Mouse (Mus musculus) embryonic facial prominence, embryonic 12.5 days (tissue): Measurements from ENCODE around the gene BC005561. TPM values are rescaled to one million over a fixed set of nuclear protein-coding genes. Genes with fewer than 3 reads are reported as not detected.

ENCODE experiments used
- ATAC-seq: fragments of 200-750 bp; cut with Nextera tagmentation; 2 replicates; pipeline ENCODE4 v1.8.0; 2017; ENCODE audit not compliant: insufficient number of reproducible peaks, insufficient read depth, low FRiP score, low TSS enrichment
- H3K27ac ChIP-seq: fragments of 300-500 bp; sonication (generic); 2 replicates; pipeline ENCODE4 v1.5.1; 2016; ENCODE audit warnings: mild to moderate bottlenecking
- H3K27me3 ChIP-seq: fragments of 300-500 bp; sonication (generic); 2 replicates; pipeline ENCODE4 v1.6.1; 2016; ENCODE audit warnings: mild to moderate bottlenecking, moderate library complexity
- H3K36me3 ChIP-seq: fragments of 300-500 bp; sonication (generic); 2 replicates; pipeline ENCODE4 v1.6.1; 2016; ENCODE audit warnings: mild to moderate bottlenecking
- H3K4me1 ChIP-seq: fragments of 300-500 bp; sonication (generic); 2 replicates; pipeline ENCODE4 v1.6.1; 2016
- H3K4me2 ChIP-seq: fragments of 300-500 bp; sonication (generic); replicated peaks from 2 replicates; pipeline ENCODE4 v1.6.1; 2016; ENCODE audit warnings: mild to moderate bottlenecking, moderate library complexity
- H3K4me3 ChIP-seq: fragments of 300-500 bp; sonication (generic); 2 replicates; pipeline ENCODE4 v1.5.1; 2016; ENCODE audit warnings: mild to moderate bottlenecking
- H3K9ac ChIP-seq: fragments of 300-500 bp; sonication (generic); 2 replicates; pipeline ENCODE4 v1.6.1; 2016; ENCODE audit warnings: mild to moderate bottlenecking, moderate library complexity
- H3K9me3 ChIP-seq: fragments of 300-500 bp; sonication (generic); 2 replicates; pipeline ENCODE4 v1.6.1; 2016; ENCODE audit warnings: mild to moderate bottlenecking, moderate library complexity
- WGBS: fragments of 180-500 bp; shearing (Covaris S2); methylation state at CpG from one replicate; pipeline ENCODE4 v1.1.7; 2016; 5-methylcytosine and 5-hydroxymethylcytosine counted together
- polyA plus RNA-seq: library from polyadenylated mRNA; unstranded; fragments of >200 nt; fragmentation: Nextera tagmentation; extraction: Ambion mirVana; gene quantifications from 2 replicates; pipeline ENCODE4 v1.2.1, GENCODE M21; 2016

Gene BC005561
- polyA plus RNA-seq: 17.9 and 18.1 TPM in 2 replicates

GRCm38 (mm10) chr5:104508195-104508891 lies at the start of gene BC005561:
Gene BC005561, plus strand, starts transcription at chr5:104508352.
- no peaks in the 10 kb centered on the region for H3K27me3 ChIP-seq
- peak within 1 kb of the TSS; percentile 76 for H3K9ac ChIP-seq
- H3K4me2 ChIP-seq: peak within 1 kb of the TSS; percentile 66
- peak within 1 kb of the TSS; percentile 84 for H3K4me3 ChIP-seq
- peaks cover 24% of the 10 kb centered on the region for H3K36me3 ChIP-seq
- WGBS: under 1% methylated on average over 81 of the region's 83 CpGs
- H3K9me3 ChIP-seq: peaks cover 5% of the 10 kb centered on the region; the same call in 1 of the 2 replicates
- peaks cover 10% of the 10 kb centered on the region; the same call in 1 of the 2 replicates for H3K4me1 ChIP-seq
- peak; percentile 83 for ATAC-seq
- peak within 1 kb of the TSS; percentile 90 for H3K27ac ChIP-seq

GRCm38 (mm10) chr5:104458832-104459705 lies 49.1 kb upstream of the BC005561 start, which contains the start of gene Pkd2:
Gene Pkd2, plus strand, starts transcription at chr5:104459450.
- no peaks in the 10 kb centered on the region for H3K4me1 ChIP-seq
- H3K4me3 ChIP-seq: peak within 1 kb of the TSS; percentile 85
- peak within 1 kb of the TSS; percentile 64 for H3K4me2 ChIP-seq
- H3K9me3 ChIP-seq: 0 out of 2 replicates have a peak, but pooled peaks cover 3% of the 10 kb centered on the region
- H3K9ac ChIP-seq: peak within 1 kb of the TSS; percentile 96
- H3K27me3 ChIP-seq: no peaks in the 10 kb centered on the region
- ATAC-seq: peak; percentile 81
- WGBS: 12% methylated on average over 35 of the region's 46 CpGs
- peaks cover 7% of the 10 kb centered on the region; the same call in 1 of the 2 replicates for H3K36me3 ChIP-seq
- H3K27ac ChIP-seq: peak within 1 kb of the TSS; percentile 95

GRCm38 (mm10) chr5:104459706-104460455 lies 48.3 kb upstream of the BC005561 start:
- Histone ChIP-seq H3K4me3 (peak overlapping the region; percentile 85), H3K27ac (peak overlapping the region; percentile 95), H3K36me3 (peaks cover 13% of the 10 kb centered on the region; the same call in 1 of the 2 replicates), H3K4me2 (peak overlapping the region; percentile 64), H3K9me3 (0 out of 2 replicates have a peak, but pooled peaks cover 3% of the 10 kb centered on the region), H3K4me1 (no peaks in the 10 kb centered on the region), H3K27me3 (no peaks in the 10 kb centered on the region), H3K9ac (peak overlapping the region; percentile 96)
- under 1% methylated on average over 79 of the region's 82 CpGs for WGBS
- peak; percentile 64 for ATAC-seq

- H3K4me1 ChIP-seq: no peaks in the 10 kb centered on the region
- peak overlapping the region; percentile 64 for H3K4me2 ChIP-seq
- H3K27ac ChIP-seq: peak overlapping the region; percentile 95; the same call in 1 of the 2 replicates
- H3K9me3 ChIP-seq: 0 out of 2 replicates have a peak, but pooled peaks cover 3% of the 10 kb centered on the region
- H3K9ac ChIP-seq: peak overlapping the region; percentile 96; the same call in 1 of the 2 replicates
- WGBS: 26% methylated on average over 3 of the region's 3 CpGs
- peaks cover 13% of the 10 kb centered on the region; the same call in 1 of the 2 replicates for H3K36me3 ChIP-seq
- H3K27me3 ChIP-seq: no peaks in the 10 kb centered on the region
- no peak for ATAC-seq
- H3K4me3 ChIP-seq: peak overlapping the region; percentile 85
Measured at GRCm38 (mm10) chr5:104460456-104460838, 47.7 kb upstream of the BC005561 start.

DNA sequence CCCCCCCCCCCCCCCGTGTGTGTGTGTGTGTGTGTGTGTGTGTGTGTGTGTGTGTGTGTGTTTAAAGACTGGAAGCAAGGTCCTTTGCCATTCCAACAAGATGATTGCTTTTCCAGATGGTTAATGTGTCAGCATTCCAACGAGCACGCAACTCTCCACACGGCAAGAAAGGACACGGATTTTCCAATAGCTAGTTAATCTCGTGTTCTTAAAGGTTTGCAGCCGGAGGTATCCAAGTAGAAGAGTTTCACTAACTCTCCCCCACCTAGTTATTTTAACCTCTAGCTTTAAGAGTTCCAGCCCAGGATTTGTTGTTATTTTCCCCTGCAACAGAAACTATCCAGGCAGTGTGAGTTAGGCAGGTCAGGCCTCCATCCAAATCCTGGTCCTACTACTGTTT lies 47.3 kb upstream of the BC005561 start:
- Histone ChIP-seq H3K4me1 (no peaks in the 10 kb centered on the region), H3K4me3 (peak overlapping the region; percentile 85), H3K9me3 (0 out of 2 replicates have a peak, but pooled peaks cover 3% of the 10 kb centered on the region), H3K27ac (no peak overlapping the region), H3K4me2 (peak overlapping the region; percentile 64), H3K36me3 (peaks cover 13% of the 10 kb centered on the region; the same call in 1 of the 2 replicates), H3K9ac (no peak overlapping the region), H3K27me3 (no peaks in the 10 kb centered on the region)
- ATAC-seq: no peak
- WGBS: 40% methylated on average over 7 of the region's 7 CpGs

DNA sequence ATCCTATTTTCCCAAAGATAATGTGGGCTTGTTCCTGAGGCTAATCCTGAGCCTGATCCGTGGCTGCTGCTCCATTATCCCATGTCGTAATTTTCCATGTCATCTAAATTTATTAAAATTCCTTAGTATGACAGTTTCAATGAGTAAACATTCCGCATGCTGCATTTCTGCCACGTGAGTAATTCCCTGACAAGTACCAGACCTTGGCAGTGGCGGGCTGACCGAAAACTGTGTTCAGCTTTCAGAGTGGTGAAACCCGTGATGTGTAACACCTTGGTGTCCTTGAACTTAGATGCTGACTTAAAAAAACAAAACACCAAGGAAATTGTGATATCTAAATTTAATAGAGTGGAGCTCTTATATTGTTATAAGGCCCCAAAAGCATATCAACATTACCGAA lies 42.9 kb upstream of the BC005561 start:
- WGBS: 77% methylated on average over 8 of the region's 8 CpGs

GRCm38 (mm10) chr5:104465731-104466130 lies 42.4 kb upstream of the BC005561 start:
- H3K9me3 ChIP-seq: no peaks in the 10 kb centered on the region
- no peak overlapping the region for H3K27ac ChIP-seq
- no peak overlapping the region for H3K4me3 ChIP-seq
- H3K4me1 ChIP-seq: no peaks in the 10 kb centered on the region
- H3K27me3 ChIP-seq: no peaks in the 10 kb centered on the region
- H3K4me2 ChIP-seq: no peak overlapping the region
- peaks cover 40% of the 10 kb centered on the region for H3K36me3 ChIP-seq
- ATAC-seq: no peak
- WGBS: 84% methylated on average over 12 of the region's 12 CpGs
- H3K9ac ChIP-seq: no peak overlapping the region

More for the DNA sequence above, 42.9 kb upstream of the BC005561 start:
- Histone ChIP-seq H3K9me3 (no peaks in the 10 kb centered on the region), H3K36me3 (peaks cover 37% of the 10 kb centered on the region), H3K4me2 (no peak overlapping the region), H3K4me1 (no peaks in the 10 kb centered on the region), H3K9ac (no peak overlapping the region), H3K4me3 (no peak overlapping the region), H3K27me3 (no peaks in the 10 kb centered on the region), H3K27ac (no peak overlapping the region)
- no peak for ATAC-seq

GRCm38 (mm10) chr5:104466816-104467215 lies 41.3 kb upstream of the BC005561 start:
- no peaks in the 10 kb centered on the region for H3K27me3 ChIP-seq
- H3K4me1 ChIP-seq: no peaks in the 10 kb centered on the region
- no peak overlapping the region for H3K4me3 ChIP-seq
- H3K27ac ChIP-seq: no peak overlapping the region
- ATAC-seq: no peak
- H3K4me2 ChIP-seq: no peak overlapping the region
- no peaks in the 10 kb centered on the region for H3K9me3 ChIP-seq
- peaks cover 50% of the 10 kb centered on the region for H3K36me3 ChIP-seq
- 96% methylated on average over 16 of the region's 16 CpGs for WGBS
- no peak overlapping the region for H3K9ac ChIP-seq

DNA sequence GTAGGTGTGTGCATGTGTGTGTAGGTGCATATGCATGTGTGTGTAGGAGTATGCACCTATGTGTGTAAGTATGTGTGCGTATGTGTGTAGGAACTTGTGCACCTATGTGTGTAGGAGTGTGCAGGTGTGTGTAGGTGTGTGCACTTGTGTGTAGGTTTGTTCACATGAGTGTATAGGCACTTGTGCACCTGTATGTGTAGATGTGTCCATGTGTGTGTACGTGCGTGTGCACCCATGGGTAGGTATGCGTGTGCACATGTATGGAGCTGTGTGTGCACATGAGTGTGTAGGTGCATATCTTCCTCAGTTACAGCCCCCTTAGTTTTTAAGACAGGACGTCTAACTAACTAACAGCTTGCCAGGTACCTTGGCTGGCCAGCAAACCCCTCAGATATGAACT lies 39.6 kb upstream of the BC005561 start:
- Histone ChIP-seq H3K4me1 (no peaks in the 10 kb centered on the region), H3K27me3 (no peaks in the 10 kb centered on the region), H3K4me2 (no peak overlapping the region), H3K4me3 (no peak overlapping the region), H3K9ac (no peak overlapping the region), H3K9me3 (no peaks in the 10 kb centered on the region), H3K36me3 (peaks cover 61% of the 10 kb centered on the region), H3K27ac (no peak overlapping the region)
- ATAC-seq: no peak
- 91% methylated on average over 5 of the region's 5 CpGs for WGBS

DNA sequence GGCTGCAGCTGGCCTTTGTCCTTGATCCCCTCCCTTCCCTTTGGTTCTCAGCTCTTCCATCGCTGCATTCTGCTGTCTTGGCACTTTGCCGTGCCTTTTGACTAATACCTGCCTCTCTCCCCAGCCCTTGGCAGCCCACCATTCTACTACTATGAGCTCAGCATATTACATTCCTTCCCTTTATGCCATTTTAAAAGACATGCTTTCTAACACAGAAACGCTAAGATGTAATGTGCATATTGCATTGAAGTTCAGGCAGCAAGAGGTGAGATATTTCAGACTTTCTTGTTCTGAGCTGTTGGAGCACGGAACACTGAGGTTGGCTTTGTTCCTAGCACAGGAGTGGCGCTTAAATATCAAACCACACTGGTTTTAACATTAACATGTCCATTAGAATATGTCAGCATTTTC lies 37.2 kb upstream of the BC005561 start:
- Histone ChIP-seq H3K36me3 (peaks cover 52% of the 10 kb centered on the region), H3K27me3 (no peaks in the 10 kb centered on the region), H3K4me3 (no peak overlapping the region), H3K27ac (no peak overlapping the region), H3K9me3 (no peaks in the 10 kb centered on the region), H3K9ac (no peak overlapping the region), H3K4me1 (no peaks in the 10 kb centered on the region), H3K4me2 (no peak overlapping the region)
- WGBS: 93% methylated on average over 5 of the region's 5 CpGs
- no peak for ATAC-seq

DNA sequence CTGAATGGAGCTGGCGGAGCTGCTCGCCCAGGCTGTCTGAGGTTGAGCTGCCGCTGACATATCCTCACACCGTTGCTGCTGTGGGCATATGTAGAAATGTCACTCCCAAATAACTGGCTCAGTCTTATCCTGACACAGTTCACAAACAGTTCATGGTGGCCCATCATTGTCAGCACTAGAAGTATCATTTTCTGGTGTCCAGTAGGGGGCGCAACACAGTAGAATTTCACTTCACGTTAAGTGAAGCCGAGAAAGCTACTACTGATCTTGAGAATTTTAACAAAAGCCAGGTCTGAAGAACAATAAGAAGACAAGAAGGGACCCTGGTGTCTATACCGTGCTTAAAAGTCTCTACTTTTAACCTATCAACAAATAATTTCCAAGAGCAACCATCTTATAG lies 35.8 kb upstream of the BC005561 start:
- no peak for ATAC-seq
- no peak overlapping the region for H3K4me2 ChIP-seq
- 92% methylated on average over 8 of the region's 8 CpGs for WGBS
- H3K9me3 ChIP-seq: no peaks in the 10 kb centered on the region
- H3K4me1 ChIP-seq: no peaks in the 10 kb centered on the region
- no peak overlapping the region for H3K27ac ChIP-seq
- no peak overlapping the region for H3K9ac ChIP-seq
- H3K27me3 ChIP-seq: no peaks in the 10 kb centered on the region
- peaks cover 49% of the 10 kb centered on the region for H3K36me3 ChIP-seq
- no peak overlapping the region for H3K4me3 ChIP-seq
